Mouse (Mus musculus): Measurements from ENCODE around the gene Ktn1.

DNA sequence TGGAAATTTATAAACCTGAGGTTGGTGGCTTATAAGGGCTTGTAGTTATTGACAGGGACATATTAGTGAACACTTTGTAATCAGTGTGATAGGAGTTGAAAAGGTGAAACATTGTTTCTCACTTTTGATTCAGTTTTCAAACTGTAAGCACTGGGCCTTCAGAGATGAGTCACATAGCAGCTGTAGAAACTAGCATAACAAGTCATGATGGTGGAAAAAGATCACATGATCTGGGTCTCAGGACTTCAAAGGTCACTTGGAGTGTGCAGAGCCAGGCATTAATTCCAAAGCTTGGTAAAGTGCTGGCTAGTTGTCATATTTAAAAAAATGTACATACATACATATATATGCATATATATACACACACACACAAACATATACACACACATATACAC is 16.2 kb downstream of the Ktn1 start:
- TF ChIP-seq CTCF (IDR thresholded peaks at IDR 0.05; ENCODE audit: insufficient read depth, low read depth, low read length) (no peak), POLR2A (IDR thresholded peaks at IDR 0.05; ENCODE audit: insufficient read depth, low read depth, low read length) (no peak)
